Comparison of ENCODE assay signal across 33 mouse cellular contexts in the genomic region with DNA sequence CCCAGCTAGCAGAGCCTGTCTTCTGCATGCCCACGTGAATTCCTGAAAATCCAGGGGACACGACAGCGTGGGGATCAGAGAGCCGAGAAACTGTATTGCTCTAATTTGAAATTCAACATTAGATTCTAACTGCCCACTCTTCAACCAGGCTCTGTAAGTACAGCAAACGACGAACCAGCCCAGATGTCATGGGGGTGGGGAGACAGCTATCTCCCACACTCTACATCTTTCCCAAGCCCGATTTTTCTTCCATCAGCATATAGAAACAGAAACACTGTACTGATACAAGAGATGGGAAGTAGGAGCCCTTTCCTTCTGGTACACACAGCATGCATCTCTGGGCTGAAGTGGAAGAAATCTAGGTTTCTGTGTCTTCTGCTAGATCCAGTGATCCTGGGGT. TPM values are rescaled to one million over a fixed set of nuclear protein-coding genes. Genes with fewer than 3 reads are reported as not detected.
DNase-seq lines count a peak whose midpoint lies in the region; ATAC-seq lines count a peak whose summit lies in the region.
"Had no signal": no experiment of that assay in that cellular context is flagged by ENCODE, and none has a peak within 500 bp of the region (broad histone marks: within the 10 kb centered on the region; RNA-seq: fewer than 3 reads in every experiment).

No protein-coding gene starts in this region.

- no peak overlapping the region for H3K27ac ChIP-seq in midbrain, embryonic 11.5 days (ENCODE audit: low read depth, low read length)
- no peak overlapping the region for H3K27ac ChIP-seq in midbrain, embryonic 14.5 days (replicated peaks; ENCODE audit: low read depth, low read length)
- H3K27ac ChIP-seq: embryonic facial prominence, embryonic 12.5 days; kidney, embryonic 15.5 days; liver, embryonic 13.5 days; midbrain, embryonic 13.5 days; neural tube, embryonic 12.5 days had no signal

- no peak overlapping the region for H3K9ac ChIP-seq in midbrain, embryonic 11.5 days (ENCODE audit: low read length)
- H3K9ac ChIP-seq in midbrain, embryonic 14.5 days (replicated peaks; ENCODE audit: low read length): no peak overlapping the region
- H3K9ac ChIP-seq: embryonic facial prominence, embryonic 12.5 days; forebrain, postnatal 0 days; kidney, embryonic 15.5 days; liver, embryonic 13.5 days; midbrain, embryonic 13.5 days; neural tube, embryonic 12.5 days had no signal

- H3K4me1 ChIP-seq in midbrain, embryonic 11.5 days (ENCODE audit: control insufficient read depth, insufficient read depth, low read length): peaks cover 19% of the 10 kb centered on the region
- peaks cover 15% of the 10 kb centered on the region for H3K4me1 ChIP-seq in midbrain, embryonic 14.5 days (ENCODE audit: control insufficient read depth, insufficient read depth, low read length)

- no peaks in the 10 kb centered on the region for H3K36me3 ChIP-seq in midbrain, embryonic 11.5 days (ENCODE audit: control insufficient read depth, insufficient read depth, low read length)
- H3K36me3 ChIP-seq in midbrain, embryonic 14.5 days (ENCODE audit: control insufficient read depth, insufficient read depth, low read length): no peaks in the 10 kb centered on the region
- H3K36me3 ChIP-seq: embryonic facial prominence, embryonic 12.5 days; G1E; kidney, embryonic 15.5 days; liver, embryonic 13.5 days; midbrain, embryonic 13.5 days; neural tube, embryonic 12.5 days had no signal

- ATAC-seq in midbrain, embryonic 11.5 days (ENCODE audit: low FRiP score): no peak
- no peak for ATAC-seq in midbrain, embryonic 14.5 days (ENCODE audit: low FRiP score, low TSS enrichment)
- ATAC-seq: forebrain, postnatal 0 days; midbrain, embryonic 13.5 days; Patski had no signal

- 76% methylated on average over 7 of the region's 7 CpGs for WGBS in midbrain, embryonic 11.5 days
- WGBS in midbrain, embryonic 14.5 days: 65% methylated on average over 7 of the region's 7 CpGs

- H3K27me3 ChIP-seq in midbrain, embryonic 11.5 days (ENCODE audit: control insufficient read depth, insufficient read depth, low read length): peaks cover 7% of the 10 kb centered on the region
- no peaks in the 10 kb centered on the region for H3K27me3 ChIP-seq in midbrain, embryonic 14.5 days (ENCODE audit: control insufficient read depth, insufficient read depth, low read length)
- H3K27me3 ChIP-seq: CH12.LX, Patski had no signal

- H3K4me2 ChIP-seq in midbrain, embryonic 11.5 days: no peak overlapping the region
- no peak overlapping the region for H3K4me2 ChIP-seq in midbrain, embryonic 14.5 days (ENCODE audit: low read length)
- H3K4me2 ChIP-seq: embryonic facial prominence, embryonic 12.5 days; heart, embryonic 11.5 days; kidney, embryonic 15.5 days; liver, embryonic 13.5 days; midbrain, embryonic 13.5 days; neural tube, embryonic 12.5 days had no signal

- peak; percentile 58 for DNase-seq in layer of hippocampus, adult 9-11 months
- DNase-seq in layer of hippocampus, postnatal 14 days (ENCODE audit: low spot score in 2 of 2): no peak
- peak; percentile 80 for DNase-seq in midbrain, embryonic 11.5 days (ENCODE audit: low spot score, missing footprints)
- no peak for DNase-seq in midbrain, embryonic 14.5 days
- DNase-seq in left cerebral cortex, postnatal 25 days (ENCODE audit: low spot score in 2 of 2): peak; percentile 56 to 92
- DNase-seq in adrenal gland, adult 2 months: no peak
- DNase-seq in heart, postnatal 4 days: no peak
- DNase-seq: B cell, adult 2 months; cerebellum, adult 11-12 months; cerebellum, postnatal 10 days; forebrain, postnatal 0 days; gastrocnemius, postnatal 10 days; kidney, adult 11 months; kidney, postnatal 4 days; liver, embryonic 13.5 days; lung, adult 2 months; lung, postnatal 14 days; retina, postnatal 1 day; spleen, adult 18-20 months; thymus, postnatal 14 days had no signal

- no peak overlapping the region for H3K4me3 ChIP-seq in midbrain, embryonic 11.5 days (ENCODE audit: low read depth, low read length)
- H3K4me3 ChIP-seq in midbrain, embryonic 14.5 days (replicated peaks; ENCODE audit: low read depth, low read length): no peak overlapping the region
- H3K4me3 ChIP-seq: embryonic facial prominence, embryonic 12.5 days; kidney, embryonic 15.5 days; liver, embryonic 13.5 days; midbrain, embryonic 13.5 days; neural tube, embryonic 12.5 days had no signal

- intact Hi-C loops in left cerebral cortex, postnatal 25 days (cut with DNase I): no loop called here

- no peaks in the 10 kb centered on the region for H3K9me3 ChIP-seq in midbrain, embryonic 11.5 days (ENCODE audit: control insufficient read depth, low read length)
- H3K9me3 ChIP-seq in midbrain, embryonic 14.5 days (ENCODE audit: control insufficient read depth, low read length): no peaks in the 10 kb centered on the region
- H3K9me3 ChIP-seq: embryonic facial prominence, embryonic 12.5 days; G1E; kidney, embryonic 15.5 days; liver, embryonic 13.5 days; midbrain, embryonic 13.5 days; neural tube, embryonic 12.5 days had no signal

RNA-seq across cellular contexts. Expression of a gene that starts 9.8 kb away (rescaled TPM):
- total RNA-seq in layer of hippocampus, postnatal 14 days (2021): under 1 TPM in 1 of 2 experiments, not detected in 1; 0.35 TPM
- polyA plus RNA-seq in midbrain, embryonic 11.5 days (2014; fragmentation: Nextera tagmentation; extraction: Ambion mirVana): 0.25 and 0.37 TPM in 2 replicates
- 1.1 and 1.4 TPM in 2 replicates for polyA plus RNA-seq in midbrain, embryonic 14.5 days (2014; fragmentation: Nextera tagmentation; extraction: Ambion mirVana)
- total RNA-seq in left cerebral cortex, postnatal 25 days (2021): not detected
- total RNA-seq in adrenal gland, adult 2 months (2021): under 1 TPM in 1 of 2 experiments, not detected in 1; 0.28 TPM
- polyA plus RNA-seq in adrenal gland, adult 2 months (2012; rRNA removed): not detected in 2 replicates
- total RNA-seq in heart, postnatal 4 days (2021): under 1 TPM; 0.36 to 0.63 TPM
- total RNA-seq: CH12.LX; granulocyte monocyte progenitor cell, adult 5-6 weeks; megakaryocyte progenitor cell, adult 5-6 weeks had no signal
- polyA plus RNA-seq: G1E; heart, embryonic 11.5 days; liver, embryonic 13.5 days had no signal

RNA-seq across cellular contexts. Expression of a gene that starts 38.1 kb away (rescaled TPM):
- total RNA-seq in layer of hippocampus, postnatal 14 days (2021): not detected
- polyA plus RNA-seq in midbrain, embryonic 11.5 days (2014; fragmentation: Nextera tagmentation; extraction: Ambion mirVana): not detected in 2 replicates
- polyA plus RNA-seq in midbrain, embryonic 14.5 days (2014; fragmentation: Nextera tagmentation; extraction: Ambion mirVana): not detected in 2 replicates
- total RNA-seq in left cerebral cortex, postnatal 25 days (2021): not detected
- 1 to 10 TPM in 1 of 2 experiments, under 1 TPM in 1; 0.24 to 5.9 TPM for total RNA-seq in adrenal gland, adult 2 months (2021)
- polyA plus RNA-seq in adrenal gland, adult 2 months (2012; rRNA removed): 0.56 TPM in 1 of 2 replicates, not detected in the other
- under 1 TPM in 1 of 2 experiments, not detected in 1; 0.14 TPM for total RNA-seq in heart, postnatal 4 days (2021)
- total RNA-seq: CH12.LX; forebrain, postnatal 0 days; gastrocnemius, postnatal 10 days; granulocyte monocyte progenitor cell, adult 5-6 weeks; left cerebral cortex, adult 8-10 months; megakaryocyte progenitor cell, adult 5-6 weeks had no signal
- polyA plus RNA-seq: embryonic facial prominence, embryonic 12.5 days; forebrain, embryonic 11.5 days; forebrain, postnatal 0 days; G1E; heart, embryonic 11.5 days; hindbrain, embryonic 11.5 days; kidney, embryonic 15.5 days; midbrain, embryonic 13.5 days; neural tube, embryonic 12.5 days had no signal

Comparison
In these comparisons a context has a peak if more than half of its experiments do, and no peak if none do; other contexts are left out.
1. DNase-seq: peak in layer of hippocampus, adult 9-11 months (single experiment), midbrain, embryonic 11.5 days (single experiment) and left cerebral cortex, postnatal 25 days (2 of 2); none in layer of hippocampus, postnatal 14 days (0 of 2), midbrain, embryonic 14.5 days (single experiment), adrenal gland, adult 2 months (single experiment) and heart, postnatal 4 days (single experiment).